Mouse (Mus musculus): ENCODE measurements around the gene Gm8439. TPM values are rescaled to one million over a fixed set of nuclear protein-coding genes. Genes with fewer than 3 reads are reported as not detected.

Gm8439 gene
- polyA plus RNA-seq, 1 experiment = not detected

- Histone ChIP-seq H3K4me3 (ENCODE audit: insufficient read depth, low read depth, low read length) (no peak overlapping the region), H3K27ac (replicated peaks; ENCODE audit: low read depth, low read length) (no peak overlapping the region), H3K4me1 (ENCODE audit: control insufficient read depth, insufficient read depth, insufficient read length, low read length) (no peaks in the 10 kb centered on the region)
Observed at GRCm38 (mm10) chr4:120631828-120632227, 43.3 kb downstream of the Gm8439 start.

- Histone ChIP-seq H3K4me1 (ENCODE audit: control insufficient read depth, insufficient read depth, insufficient read length, low read length) (no peaks in the 10 kb centered on the region), H3K27ac (replicated peaks; ENCODE audit: low read depth, low read length) (no peak overlapping the region), H3K4me3 (ENCODE audit: insufficient read depth, low read depth, low read length) (no peak overlapping the region)
Observed at GRCm38 (mm10) chr4:120635351-120635750, 46.8 kb downstream of the Gm8439 start.

GRCm38 (mm10) chr4:120641946-120642345 lies 53.4 kb downstream of the Gm8439 start:
- no peak overlapping the region for H3K4me3 ChIP-seq (ENCODE audit: insufficient read depth, low read depth, low read length)
- H3K27ac ChIP-seq (replicated peaks; ENCODE audit: low read depth, low read length) = peak overlapping the region; percentile 83
- peaks cover 3% of the 10 kb centered on the region; the same call in 1 of the 2 replicates for H3K4me1 ChIP-seq (ENCODE audit: control insufficient read depth, insufficient read depth, insufficient read length, low read length)

- Histone ChIP-seq H3K4me1 (ENCODE audit: control insufficient read depth, insufficient read depth, insufficient read length, low read length) (peaks cover 3% of the 10 kb centered on the region; the same call in 1 of the 2 replicates), H3K27ac (replicated peaks; ENCODE audit: low read depth, low read length) (no peak overlapping the region), H3K4me3 (ENCODE audit: insufficient read depth, low read depth, low read length) (no peak overlapping the region)
Observed at GRCm38 (mm10) chr4:120643899-120644298, 55.4 kb downstream of the Gm8439 start.

GRCm38 (mm10) chr4:120649369-120650207 lies 61.0 kb downstream of the Gm8439 start:
- Histone ChIP-seq H3K4me3 (ENCODE audit: insufficient read depth, low read depth, low read length) (0 out of 2 replicates have a peak overlapping the region, but pooled peaks have one; percentile 12), H3K4me1 (ENCODE audit: control insufficient read depth, insufficient read depth, insufficient read length, low read length) (no peaks in the 10 kb centered on the region), H3K27ac (replicated peaks; ENCODE audit: low read depth, low read length) (no peak overlapping the region)

- Histone ChIP-seq H3K4me1 (ENCODE audit: control insufficient read depth, insufficient read depth, insufficient read length, low read length) (no peaks in the 10 kb centered on the region), H3K27ac (replicated peaks; ENCODE audit: low read depth, low read length) (no peak overlapping the region), H3K4me3 (ENCODE audit: insufficient read depth, low read depth, low read length) (no peak overlapping the region)
Observed at GRCm38 (mm10) chr4:120650208-120650592, 61.7 kb downstream of the Gm8439 start.

- no peak overlapping the region for H3K27ac ChIP-seq (replicated peaks; ENCODE audit: low read depth, low read length)
- H3K4me3 ChIP-seq (ENCODE audit: insufficient read depth, low read depth, low read length) = no peak overlapping the region
- no peaks in the 10 kb centered on the region for H3K4me1 ChIP-seq (ENCODE audit: control insufficient read depth, insufficient read depth, insufficient read length, low read length)
Observed at GRCm38 (mm10) chr4:120655898-120656297, 67.4 kb downstream of the Gm8439 start.

Other genes with a start within 250 kb of the Gm8439 start
- 7.6 and 10.3 TPM in 2 replicates for gene Scmh1, start 183.5 kb upstream of the Gm8439 start, polyA plus RNA-seq (2012; ENCODE audit: insufficient read depth, insufficient read length, missing spikeins)
- not detected in 2 replicates for gene Slfnl1, start 56.5 kb upstream of the Gm8439 start, polyA plus RNA-seq (2012; ENCODE audit: insufficient read depth, insufficient read length, missing spikeins)
- gene Ctps, start 18.5 kb upstream of the Gm8439 start, polyA plus RNA-seq (2012; ENCODE audit: insufficient read depth, insufficient read length, missing spikeins) = 4.3 and 5.6 TPM in 2 replicates
- gene Cited4, start 77.8 kb downstream of the Gm8439 start, polyA plus RNA-seq (2012; ENCODE audit: insufficient read depth, insufficient read length, missing spikeins) = not detected in 2 replicates
- 0.59 and 0.88 TPM in 2 replicates for gene Kcnq4, start 159.9 kb downstream of the Gm8439 start, polyA plus RNA-seq (2012; ENCODE audit: insufficient read depth, insufficient read length, missing spikeins)
- gene Nfyc, start 242.8 kb downstream of the Gm8439 start, polyA plus RNA-seq (2012; ENCODE audit: insufficient read depth, insufficient read length, missing spikeins) = 37.2 and 49.9 TPM in 2 replicates

Data from brown adipose tissue, adult 24 weeks (tissue).